Mouse (Mus musculus) retina, postnatal 7 days (tissue): ENCODE results near the gene Fars2.
A peak's percentile ranks its signal among the peaks of the same experiment; 100 is the strongest.

Experiments used
- DNase-seq: peaks from one replicate; pipeline ENCODE4 v3.0.0-alpha.2; 2012; ENCODE audit warnings: low read depth, low spot score

Fars2 gene

GRCm38 (mm10) chr13:36564764-36565315, 447.6 kb downstream of the Fars2 start:
- no peak for DNase-seq

DNA sequence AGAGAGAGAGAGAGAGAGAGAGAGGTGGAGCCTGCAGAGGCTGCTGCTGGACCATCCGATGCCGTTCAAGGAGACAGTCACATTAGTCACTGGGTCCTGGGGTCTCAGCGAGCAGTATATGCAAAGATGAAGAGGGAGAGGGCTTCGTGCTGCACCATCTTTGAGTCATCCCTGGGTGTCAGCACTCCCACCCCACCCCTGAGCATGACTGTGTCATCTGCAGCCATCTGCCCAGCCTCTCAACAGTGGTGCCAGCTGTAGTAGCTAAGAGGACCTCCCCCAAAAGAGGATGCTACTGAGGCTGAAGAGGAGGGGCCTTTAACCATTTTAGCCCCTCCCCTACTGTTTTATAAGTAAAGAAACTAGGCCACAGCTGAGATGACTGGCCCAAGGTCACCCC, 459.6 kb downstream of the Fars2 start:
- no peak for DNase-seq

- no peak for DNase-seq
Observed at GRCm38 (mm10) chr13:36577916-36578568, 460.8 kb downstream of the Fars2 start.

DNA sequence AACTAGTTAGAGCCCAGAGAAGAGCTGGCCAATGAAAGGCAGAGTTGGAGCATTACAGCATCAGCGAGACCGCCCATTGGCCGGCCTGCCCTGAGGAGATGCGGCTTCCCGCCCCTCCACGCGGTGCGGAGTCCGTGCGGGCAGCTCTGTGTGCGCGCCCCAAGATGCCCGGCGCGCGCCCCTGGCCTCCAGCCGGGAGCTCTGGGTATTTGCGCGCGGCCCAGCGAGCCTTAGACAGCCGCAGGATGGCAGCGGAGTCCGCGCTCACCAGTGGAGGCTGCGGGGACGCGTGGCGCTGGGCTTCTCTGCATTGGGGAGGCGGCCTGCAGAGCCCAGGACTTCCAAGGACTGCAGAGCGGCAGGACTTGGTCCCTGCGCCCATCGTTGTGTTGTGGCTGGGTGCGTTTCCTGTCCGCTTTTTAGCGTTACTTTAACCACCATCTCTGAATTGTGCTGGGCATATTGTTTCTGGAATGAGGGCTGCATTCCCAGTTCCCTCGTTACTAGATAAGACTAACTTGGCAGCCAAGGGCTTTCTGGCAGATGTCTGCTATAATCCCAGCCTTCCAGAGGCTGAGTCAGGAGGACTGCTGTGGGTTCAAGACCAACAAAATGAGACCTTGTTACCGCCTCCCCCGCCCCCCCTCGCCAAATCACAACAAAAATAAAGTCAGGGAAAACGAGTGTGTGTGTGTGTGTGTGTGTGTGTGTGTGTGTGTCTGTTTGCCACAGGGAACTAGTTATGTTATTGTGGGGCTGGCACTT, 461.5 kb downstream of the Fars2 start:
- peak; percentile 62 for DNase-seq

GRCm38 (mm10) chr13:36582406-36583070, 465.3 kb downstream of the Fars2 start:
- DNase-seq: no peak

DNA sequence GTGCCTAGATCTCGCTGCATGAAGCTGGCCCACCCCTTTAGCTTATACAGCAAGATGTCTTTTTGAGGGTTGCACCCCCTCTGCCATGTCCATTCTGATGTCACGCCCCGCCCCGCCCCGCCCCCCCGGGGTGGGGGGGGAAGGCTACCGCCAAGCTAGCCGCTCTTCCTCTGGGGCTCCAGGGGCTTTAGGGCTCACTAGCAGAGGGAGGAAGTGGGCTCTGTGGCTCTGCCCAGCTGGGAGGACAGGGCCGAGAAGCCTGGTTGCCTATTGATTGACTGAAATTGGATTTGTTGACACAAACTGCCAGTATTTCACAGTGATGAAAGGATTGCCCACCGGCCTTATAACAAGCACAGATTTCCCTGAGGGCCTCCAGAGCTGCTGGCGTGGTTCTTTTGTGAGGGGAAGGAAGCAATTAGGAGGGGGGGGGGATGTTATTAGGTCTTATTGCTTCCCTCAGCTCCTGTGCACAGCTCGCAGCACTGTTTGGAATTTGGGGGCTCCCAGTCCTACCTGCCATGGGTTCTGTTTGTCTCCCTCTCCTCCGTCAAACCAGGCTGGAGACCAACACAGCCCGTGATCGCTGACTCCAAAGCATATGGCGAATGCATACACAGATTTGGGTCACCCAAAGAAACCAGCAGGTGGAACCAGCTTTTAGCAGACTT, 466.4 kb downstream of the Fars2 start:
- no peak for DNase-seq

- no peak for DNase-seq
Observed at GRCm38 (mm10) chr13:36584197-36584596, 467.0 kb downstream of the Fars2 start.

DNA sequence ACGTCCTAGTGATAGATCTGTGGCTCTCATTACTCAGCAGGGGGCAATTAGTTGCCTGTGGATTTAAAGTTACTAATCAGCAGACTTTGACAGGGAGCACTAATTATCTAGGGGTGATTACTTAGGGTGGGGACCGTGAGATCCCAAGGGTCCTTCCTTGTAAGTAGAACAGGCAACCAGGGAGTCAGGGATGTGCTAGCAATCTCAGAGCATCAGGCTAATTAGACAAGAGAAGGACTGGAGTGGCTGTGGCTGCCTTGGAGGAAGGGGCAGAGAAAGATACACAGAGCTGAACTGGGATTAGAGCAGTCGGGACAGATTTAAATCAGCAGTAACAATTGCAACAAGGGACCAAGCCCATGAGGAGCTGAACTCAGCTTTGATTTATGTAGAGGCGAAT, 471.9 kb downstream of the Fars2 start:
- no peak for DNase-seq

DNA sequence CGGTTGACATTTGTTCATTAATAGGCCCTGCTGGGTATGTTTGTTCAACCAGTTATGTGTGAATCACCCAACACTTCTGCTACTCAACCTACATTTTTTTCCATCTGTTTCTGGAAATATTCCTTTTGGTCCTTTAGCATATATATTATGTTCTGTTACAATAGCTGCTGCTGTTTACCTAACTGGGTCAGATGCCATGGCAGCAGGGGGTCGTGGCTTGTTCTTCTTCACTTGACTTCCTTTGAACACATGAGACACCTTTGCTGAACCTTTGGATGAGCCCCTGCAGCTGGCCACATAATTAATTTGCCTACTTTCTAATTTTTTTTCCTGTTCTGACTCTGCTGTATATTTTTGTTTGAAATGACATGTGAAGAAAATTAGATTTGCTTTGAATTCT, 475.1 kb downstream of the Fars2 start:
- no peak for DNase-seq

DNA sequence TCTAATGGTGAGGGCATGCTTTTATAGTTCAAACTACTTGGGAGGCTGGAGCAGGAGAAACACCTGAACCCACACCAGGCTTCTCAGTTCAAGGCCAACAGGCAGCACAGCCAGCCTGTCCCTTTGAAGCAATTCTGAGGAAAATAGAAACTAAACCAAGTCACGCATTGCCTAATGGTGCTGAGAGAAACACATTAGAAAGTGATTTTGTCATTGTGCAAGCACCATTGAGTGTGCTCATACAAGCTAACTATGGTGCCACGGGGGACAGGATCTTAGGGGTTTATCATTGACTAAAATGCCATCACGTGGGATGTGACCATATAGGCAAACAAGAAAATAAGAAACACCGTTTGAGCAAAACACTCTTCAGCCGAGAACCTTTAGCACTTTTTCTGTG, 489.5 kb downstream of the Fars2 start:
- DNase-seq: no peak

- no peak for DNase-seq
Observed at GRCm38 (mm10) chr13:36607871-36608270, 490.7 kb downstream of the Fars2 start.

DNA sequence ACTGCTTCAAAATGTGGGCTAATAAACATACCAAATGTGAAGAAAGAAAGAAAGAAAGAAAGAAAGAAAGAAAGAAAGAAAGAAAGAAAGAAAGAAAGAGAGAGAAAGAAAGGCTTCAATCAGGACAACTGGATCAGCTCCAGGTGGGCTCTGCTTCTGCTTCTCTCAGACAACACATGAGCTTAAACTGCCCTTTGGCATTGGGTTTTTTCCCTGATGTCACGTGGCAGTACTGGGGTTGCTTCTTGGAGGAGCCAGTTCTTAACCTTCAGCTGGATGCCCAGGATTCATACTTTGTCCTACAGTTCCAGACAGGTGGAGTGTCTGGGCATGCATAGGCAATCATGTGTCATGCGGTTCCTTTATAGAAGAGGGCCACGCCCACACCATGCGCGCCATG, 493.2 kb downstream of the Fars2 start:
- DNase-seq: no peak

DNA sequence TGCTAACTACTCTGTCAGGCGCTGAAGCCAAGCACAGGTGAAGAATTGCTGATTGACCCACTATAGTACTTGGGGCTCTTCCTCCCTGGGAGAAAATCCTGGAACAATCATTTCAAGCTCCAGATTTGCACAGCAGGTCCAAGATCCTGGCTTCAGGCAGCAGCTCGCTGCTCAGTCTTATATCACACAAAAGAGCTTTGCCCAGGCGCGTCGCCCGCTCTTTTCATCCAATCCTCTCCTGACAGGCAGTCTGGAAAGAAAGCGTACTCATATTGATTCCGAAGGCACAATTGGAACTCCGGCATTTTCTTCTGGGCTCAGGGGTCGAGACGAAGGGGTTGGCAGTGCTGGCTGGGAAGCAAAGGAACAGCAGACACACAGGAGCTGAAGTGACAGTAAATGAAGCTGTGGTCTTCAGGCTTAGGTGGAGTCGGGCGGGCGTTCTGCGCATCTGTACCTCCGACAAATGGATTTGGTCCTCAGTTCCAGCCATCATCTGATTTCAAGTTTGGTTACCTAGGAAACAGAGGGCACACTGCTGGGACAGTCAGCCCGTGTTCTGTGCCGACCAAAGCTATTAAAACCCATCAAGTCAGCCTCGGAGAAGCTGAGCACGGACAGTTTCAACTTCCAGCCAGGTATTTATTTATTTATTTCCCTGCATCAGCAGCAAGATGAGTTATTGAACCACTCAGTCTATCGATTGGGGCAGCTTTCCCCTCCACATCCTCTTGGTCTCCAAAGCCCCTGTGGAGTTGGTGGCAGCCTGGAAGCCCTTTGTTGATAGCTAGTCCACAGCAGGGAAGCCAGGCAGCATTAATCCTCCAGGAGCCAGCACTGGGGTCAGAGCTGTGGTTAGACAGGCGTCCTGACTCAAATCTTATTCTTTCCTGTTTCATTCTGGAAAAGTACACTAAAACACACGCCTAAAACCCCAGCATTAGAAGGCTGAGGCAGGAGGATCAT, 495.9 kb downstream of the Fars2 start:
- DNase-seq: no peak

- DNase-seq: no peak
Observed at GRCm38 (mm10) chr13:36620498-36621332, 503.5 kb downstream of the Fars2 start.

GRCm38 (mm10) chr13:36621333-36621659, 504.1 kb downstream of the Fars2 start:
- no peak for DNase-seq

DNA sequence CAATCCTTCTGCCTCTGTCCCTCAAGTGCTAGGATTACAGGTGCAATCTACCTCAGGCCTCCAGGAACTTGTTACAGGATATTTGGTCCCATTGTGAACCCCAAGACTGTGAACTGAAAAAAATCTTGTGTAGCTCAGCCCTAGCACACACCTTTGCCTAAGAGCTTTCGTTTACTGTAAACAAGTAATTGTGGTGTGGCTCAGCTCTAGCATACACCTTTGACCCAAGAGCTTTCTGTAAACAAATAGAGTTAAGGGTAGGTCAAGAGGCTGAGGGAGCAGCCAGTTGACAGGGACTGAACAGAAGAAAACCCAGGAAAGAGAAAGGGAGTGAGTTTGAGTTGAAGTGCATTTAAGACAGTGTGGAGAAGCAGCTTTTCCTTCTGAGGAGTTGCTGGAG, 506.3 kb downstream of the Fars2 start:
- no peak for DNase-seq

DNA sequence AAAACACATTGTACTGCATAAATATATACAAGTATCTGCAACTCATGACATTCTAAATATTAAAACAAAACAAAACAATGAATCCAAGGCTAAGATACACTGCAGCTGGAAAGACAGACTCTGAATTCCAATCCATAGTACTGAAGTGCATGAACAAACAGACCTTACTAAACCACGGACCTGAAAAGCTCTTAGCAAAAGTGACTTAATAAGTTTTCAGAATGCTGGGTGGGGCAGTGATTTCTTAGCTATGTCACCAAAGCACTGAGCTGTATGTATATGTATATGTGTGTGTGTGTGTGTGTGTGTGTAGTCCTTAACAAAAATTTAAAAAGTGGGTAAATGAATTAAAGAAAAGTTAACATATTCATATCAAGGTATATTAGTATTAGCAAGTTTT, 511.9 kb downstream of the Fars2 start:
- DNase-seq: no peak

DNA sequence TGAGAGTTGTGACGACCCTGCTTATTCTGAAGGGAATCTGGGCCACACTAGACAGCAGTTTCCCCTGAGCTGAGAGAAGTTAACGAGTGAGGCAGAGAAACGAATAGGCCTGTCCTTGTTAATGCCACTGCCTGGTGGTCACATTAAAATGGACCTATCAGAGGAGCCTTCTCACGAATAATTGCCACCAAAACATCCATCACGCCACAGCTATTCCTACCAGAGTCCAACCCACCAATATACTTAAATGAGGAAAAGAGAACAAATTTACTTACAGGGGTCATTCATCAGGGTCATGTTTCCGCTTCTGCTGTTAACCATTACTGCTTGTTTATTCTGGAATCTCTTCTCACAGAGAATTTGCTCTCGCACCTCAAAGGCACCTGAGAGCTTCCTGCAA, 531.0 kb downstream of the Fars2 start:
- DNase-seq: no peak

DNA sequence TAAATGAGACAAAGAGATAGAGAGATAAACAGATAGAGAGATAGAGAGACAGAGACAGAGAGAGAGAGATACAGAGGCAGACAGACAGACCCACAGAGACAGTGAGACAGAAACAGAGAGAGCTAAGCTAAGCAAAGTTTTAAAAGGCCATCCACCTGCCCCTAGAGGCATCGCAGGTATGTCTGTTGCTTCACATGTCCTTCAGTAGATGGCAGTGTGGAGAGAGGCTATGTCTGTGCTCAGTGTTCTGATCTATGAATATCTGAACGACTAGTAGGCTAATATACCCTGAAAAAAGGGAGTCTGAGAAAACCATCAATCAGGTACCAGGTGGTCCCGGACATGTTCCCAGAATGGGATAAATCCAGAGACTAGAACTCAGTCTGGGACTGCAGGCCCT, 537.0 kb downstream of the Fars2 start:
- DNase-seq: no peak

DNA sequence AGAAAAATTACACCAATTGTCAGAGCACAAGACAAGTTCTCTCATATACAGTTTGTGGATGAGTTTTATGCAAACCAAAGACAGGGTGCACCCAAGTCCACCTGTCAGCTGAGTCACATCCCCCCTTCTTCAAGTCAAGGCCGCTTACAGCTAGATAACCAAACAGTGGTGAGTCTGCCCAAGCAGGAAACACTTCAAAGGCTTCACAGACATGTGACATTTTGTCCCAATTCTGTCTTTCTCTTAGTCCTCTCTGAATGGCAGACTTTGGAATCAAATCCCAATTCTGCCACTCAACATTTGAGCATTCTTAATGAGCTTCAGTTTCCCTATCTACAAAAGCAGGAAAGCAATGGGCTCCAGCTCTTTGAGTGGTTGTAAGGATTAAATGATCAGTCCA, 562.1 kb downstream of the Fars2 start:
- no peak for DNase-seq
